Mouse (Mus musculus): Measurements from ENCODE around the gene Myof. TPM values are rescaled to one million over a fixed set of nuclear protein-coding genes. Genes with fewer than 3 reads are reported as not detected.

The Myof gene
- total and polyA plus RNA-seq, 3 experiments, result 0.55 TPM; not detected in 2

DNA sequence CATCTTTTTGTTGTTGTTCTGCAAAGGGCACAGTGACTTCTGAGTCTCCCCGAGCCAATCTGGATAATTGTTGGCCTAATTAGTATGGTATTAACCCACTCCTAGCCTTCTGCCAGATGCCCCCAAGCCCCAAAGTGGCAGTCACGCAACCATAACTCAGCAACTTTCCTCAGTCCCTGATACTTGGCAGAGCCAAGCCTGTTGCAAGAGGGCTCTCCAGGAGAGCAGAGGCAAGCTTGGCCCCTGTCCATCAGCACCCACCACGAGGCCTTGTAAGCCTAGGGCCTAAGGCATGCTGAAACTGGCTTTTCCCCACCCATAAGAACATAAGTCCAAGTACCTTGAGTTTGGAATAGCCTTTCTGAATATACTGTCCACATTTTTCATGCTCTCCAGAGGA is 119.1 kb downstream of the Myof start:
- no peak for ATAC-seq (ENCODE audit: extremely low read depth, insufficient number of reproducible peaks, low FRiP score, poor library complexity, severe bottlenecking)
- Histone ChIP-seq H3K36me3 (replicated peaks) (no peaks in the 10 kb centered on the region), H3K4me3 (ENCODE audit: low read depth, low read length) (no peak overlapping the region), H3K9me3 (replicated peaks) (no peaks in the 10 kb centered on the region), H3K27me3 (ENCODE audit: insufficient read depth, low read length) (peaks cover 4% of the 10 kb centered on the region), H3K4me1 (ENCODE audit: insufficient read depth, low read depth, low read length) (no peaks in the 10 kb centered on the region)
- TF ChIP-seq GATA2 (IDR thresholded peaks at IDR 0.05; ENCODE audit: borderline replicate concordance, low read depth, low read length), result no peak
- no peak for TF ChIP-seq GATA1 (IDR thresholded peaks at IDR 0.05; ENCODE audit: borderline replicate concordance, low read length)
- no peak for TF ChIP-seq POLR2AphosphoS5 (IDR thresholded peaks at IDR 0.05; ENCODE audit: insufficient replicate concordance, low read depth, low read length)
- no peak for TF ChIP-seq TAL1 (conservative IDR thresholded peaks at IDR 0.05; ENCODE audit: low read depth, low read length)
- TF ChIP-seq CTCF (IDR thresholded peaks at IDR 0.05; ENCODE audit: low read depth, low read length), result no peak
- DNase-seq (ENCODE audit: low spot score), result no peak

DNA sequence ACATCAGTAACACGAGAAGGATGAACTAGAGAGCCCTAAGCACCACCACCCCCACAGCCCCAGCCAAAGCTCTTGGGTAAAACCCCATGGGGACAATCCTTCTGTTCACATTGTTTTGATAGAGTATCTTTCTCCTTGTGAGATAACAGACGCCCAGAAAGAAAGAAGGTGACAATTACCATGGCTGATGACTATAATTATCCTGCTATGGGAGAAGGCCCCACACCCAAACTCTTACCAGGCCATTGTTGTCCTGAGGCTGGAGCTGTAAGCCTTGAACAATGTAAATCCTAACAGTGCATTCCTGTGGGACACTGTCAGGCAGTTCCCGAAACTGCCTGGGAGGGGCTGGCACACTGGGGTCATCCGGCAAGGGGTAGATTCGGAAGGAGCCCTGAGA is 122.3 kb downstream of the Myof start:
- H3K4me3 ChIP-seq (ENCODE audit: low read depth, low read length), result no peak overlapping the region
- TF ChIP-seq GATA1 (IDR thresholded peaks at IDR 0.05; ENCODE audit: borderline replicate concordance, low read length) (no peak), CTCF (IDR thresholded peaks at IDR 0.05; ENCODE audit: low read depth, low read length) (no peak), GATA2 (IDR thresholded peaks at IDR 0.05; ENCODE audit: borderline replicate concordance, low read depth, low read length) (no peak), TAL1 (conservative IDR thresholded peaks at IDR 0.05; ENCODE audit: low read depth, low read length) (no peak), POLR2AphosphoS5 (IDR thresholded peaks at IDR 0.05; ENCODE audit: insufficient replicate concordance, low read depth, low read length) (no peak)

DNA sequence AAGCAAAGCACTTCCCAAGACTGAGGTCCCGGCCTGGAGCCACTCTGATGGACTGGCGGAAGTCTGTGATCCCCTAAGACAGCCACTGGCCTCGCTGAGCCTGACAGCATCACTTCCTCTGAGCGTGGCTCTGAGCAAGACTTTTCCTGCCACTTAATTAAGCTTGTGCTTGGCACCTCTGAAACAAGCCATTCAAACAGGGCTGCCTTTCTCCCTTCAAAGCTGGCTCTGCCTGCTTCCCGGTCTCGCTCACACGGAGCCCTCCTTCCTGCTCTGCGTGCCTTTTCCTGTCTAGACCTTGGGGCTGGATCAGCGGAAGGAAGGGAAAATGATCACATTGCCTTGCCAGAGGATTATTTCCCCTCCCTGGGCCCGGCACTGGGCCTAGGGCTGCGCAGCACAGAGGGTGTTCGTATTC is 124.9 kb downstream of the Myof start:
- Histone ChIP-seq H3K36me3 (replicated peaks) (no peaks in the 10 kb centered on the region), H3K4me1 (ENCODE audit: insufficient read depth, low read depth, low read length) (no peaks in the 10 kb centered on the region), H3K4me3 (ENCODE audit: low read depth, low read length) (no peak overlapping the region), H3K9me3 (replicated peaks) (no peaks in the 10 kb centered on the region), H3K27me3 (ENCODE audit: insufficient read depth, low read length) (peaks cover 3% of the 10 kb centered on the region)
- ATAC-seq (ENCODE audit: extremely low read depth, insufficient number of reproducible peaks, low FRiP score, poor library complexity, severe bottlenecking) (no peak), DNase-seq (ENCODE audit: low spot score) (no peak)
- TF ChIP-seq TAL1 (conservative IDR thresholded peaks at IDR 0.05; ENCODE audit: low read depth, low read length) (no peak), CTCF (IDR thresholded peaks at IDR 0.05; ENCODE audit: low read depth, low read length) (no peak), GATA2 (IDR thresholded peaks at IDR 0.05; ENCODE audit: borderline replicate concordance, low read depth, low read length) (no peak), GATA1 (IDR thresholded peaks at IDR 0.05; ENCODE audit: borderline replicate concordance, low read length) (no peak), POLR2AphosphoS5 (IDR thresholded peaks at IDR 0.05; ENCODE audit: insufficient replicate concordance, low read depth, low read length) (no peak)

More for the DNA sequence above, 122.3 kb downstream of the Myof start:
- Histone ChIP-seq H3K27me3 (ENCODE audit: insufficient read depth, low read length) (peaks cover 3% of the 10 kb centered on the region), H3K36me3 (replicated peaks) (no peaks in the 10 kb centered on the region), H3K4me1 (ENCODE audit: insufficient read depth, low read depth, low read length) (no peaks in the 10 kb centered on the region), H3K9me3 (replicated peaks) (no peaks in the 10 kb centered on the region)
- ATAC-seq (ENCODE audit: extremely low read depth, insufficient number of reproducible peaks, low FRiP score, poor library complexity, severe bottlenecking) (no peak), DNase-seq (ENCODE audit: low spot score) (no peak)

DNA sequence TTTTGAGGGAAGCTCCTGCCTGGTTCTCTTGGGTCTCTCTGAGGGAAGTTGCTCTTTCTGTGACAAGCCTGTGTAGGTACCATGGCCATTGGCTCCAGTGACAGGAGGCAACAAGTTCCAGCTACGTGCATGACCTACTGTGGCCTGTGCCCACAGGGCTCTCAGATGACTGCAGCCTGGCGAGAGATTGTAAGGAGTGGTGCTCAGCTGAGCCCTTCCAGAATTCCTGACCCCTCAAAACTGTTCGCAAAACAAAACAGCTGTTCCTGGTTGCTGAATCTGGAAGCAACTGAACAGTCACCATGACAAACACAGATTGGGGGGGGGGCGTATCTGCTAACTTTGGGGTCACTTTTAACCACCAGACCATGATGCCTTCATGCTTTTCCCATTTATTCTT is 129.1 kb downstream of the Myof start:
- no peaks in the 10 kb centered on the region for H3K36me3 ChIP-seq (replicated peaks)
- TF ChIP-seq POLR2AphosphoS5 (IDR thresholded peaks at IDR 0.05; ENCODE audit: insufficient replicate concordance, low read depth, low read length) (no peak), GATA2 (IDR thresholded peaks at IDR 0.05; ENCODE audit: borderline replicate concordance, low read depth, low read length) (no peak), TAL1 (conservative IDR thresholded peaks at IDR 0.05; ENCODE audit: low read depth, low read length) (no peak), GATA1 (IDR thresholded peaks at IDR 0.05; ENCODE audit: borderline replicate concordance, low read length) (no peak), CTCF (IDR thresholded peaks at IDR 0.05; ENCODE audit: low read depth, low read length) (no peak)
- H3K4me1 ChIP-seq (ENCODE audit: insufficient read depth, low read depth, low read length), result no peaks in the 10 kb centered on the region
- H3K27me3 ChIP-seq (ENCODE audit: insufficient read depth, low read length), result peaks cover 3% of the 10 kb centered on the region; the same call in 1 of the 2 replicates
- ATAC-seq (ENCODE audit: extremely low read depth, insufficient number of reproducible peaks, low FRiP score, poor library complexity, severe bottlenecking), result no peak
- no peak for DNase-seq (ENCODE audit: low spot score)
- no peaks in the 10 kb centered on the region for H3K9me3 ChIP-seq (replicated peaks)
- H3K4me3 ChIP-seq (ENCODE audit: low read depth, low read length), result no peak overlapping the region

DNA sequence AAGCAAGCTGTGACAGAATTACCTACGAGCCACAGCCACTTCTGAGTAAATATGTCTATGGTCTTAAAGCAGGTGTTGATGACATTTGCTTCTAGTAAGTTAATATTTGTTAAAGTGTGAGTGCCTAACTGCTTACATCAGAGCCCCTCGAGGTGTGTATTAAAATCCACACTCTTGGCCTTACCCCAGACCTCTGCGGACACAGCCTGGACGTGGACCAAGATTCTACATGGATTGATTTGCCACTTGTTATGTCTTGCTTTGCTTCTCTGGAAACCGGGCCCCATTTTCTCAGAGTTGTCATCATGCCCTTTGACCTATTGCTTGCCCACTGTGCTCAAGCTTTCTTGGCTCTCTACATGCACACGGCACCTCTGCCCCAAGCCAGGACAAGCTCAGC is 130.9 kb downstream of the Myof start:
- TF ChIP-seq CTCF (IDR thresholded peaks at IDR 0.05; ENCODE audit: low read depth, low read length), result no peak
- TF ChIP-seq POLR2AphosphoS5 (IDR thresholded peaks at IDR 0.05; ENCODE audit: insufficient replicate concordance, low read depth, low read length), result no peak
- TF ChIP-seq GATA2 (IDR thresholded peaks at IDR 0.05; ENCODE audit: borderline replicate concordance, low read depth, low read length), result no peak
- TF ChIP-seq GATA1 (IDR thresholded peaks at IDR 0.05; ENCODE audit: borderline replicate concordance, low read length), result no peak
- TF ChIP-seq TAL1 (conservative IDR thresholded peaks at IDR 0.05; ENCODE audit: low read depth, low read length), result no peak
- DNase-seq (ENCODE audit: low spot score) (no peak), ATAC-seq (ENCODE audit: extremely low read depth, insufficient number of reproducible peaks, low FRiP score, poor library complexity, severe bottlenecking) (no peak)
- H3K9me3 ChIP-seq (replicated peaks), result no peaks in the 10 kb centered on the region
- no peaks in the 10 kb centered on the region for H3K36me3 ChIP-seq (replicated peaks)
- no peak overlapping the region for H3K4me3 ChIP-seq (ENCODE audit: low read depth, low read length)
- H3K4me1 ChIP-seq (ENCODE audit: insufficient read depth, low read depth, low read length), result no peaks in the 10 kb centered on the region
- no peaks in the 10 kb centered on the region; the same call in 1 of the 2 replicates for H3K27me3 ChIP-seq (ENCODE audit: insufficient read depth, low read length)

DNA sequence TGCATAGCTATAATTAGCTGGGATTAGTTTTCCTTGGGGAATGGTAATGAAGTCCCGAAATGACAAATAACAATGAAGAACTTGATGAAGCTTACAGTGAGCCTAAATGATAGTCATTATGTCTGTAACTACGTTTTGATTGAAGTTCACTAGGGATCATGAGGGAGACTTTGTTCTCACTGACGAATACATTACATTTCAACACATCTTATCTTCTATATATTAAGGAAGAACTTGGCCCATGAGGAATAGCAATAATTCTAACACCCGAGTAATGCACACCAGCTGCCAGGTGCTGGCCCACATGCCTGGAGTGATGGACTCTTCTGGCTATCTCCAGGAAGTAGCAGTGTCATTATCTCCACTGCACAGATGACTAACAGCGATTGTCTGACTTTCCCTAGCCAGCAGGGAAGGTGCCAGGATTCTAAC is 133.5 kb downstream of the Myof start:
- H3K36me3 ChIP-seq (replicated peaks), result no peaks in the 10 kb centered on the region
- TF ChIP-seq CTCF (IDR thresholded peaks at IDR 0.05; ENCODE audit: low read depth, low read length) (no peak), GATA2 (IDR thresholded peaks at IDR 0.05; ENCODE audit: borderline replicate concordance, low read depth, low read length) (no peak), GATA1 (IDR thresholded peaks at IDR 0.05; ENCODE audit: borderline replicate concordance, low read length) (no peak), TAL1 (conservative IDR thresholded peaks at IDR 0.05; ENCODE audit: low read depth, low read length) (no peak), POLR2AphosphoS5 (IDR thresholded peaks at IDR 0.05; ENCODE audit: insufficient replicate concordance, low read depth, low read length) (no peak)
- no peaks in the 10 kb centered on the region; the same call in none of the 2 replicates for H3K27me3 ChIP-seq (ENCODE audit: insufficient read depth, low read length)
- ATAC-seq (ENCODE audit: extremely low read depth, insufficient number of reproducible peaks, low FRiP score, poor library complexity, severe bottlenecking) (no peak), DNase-seq (ENCODE audit: low spot score) (no peak)
- H3K4me3 ChIP-seq (ENCODE audit: low read depth, low read length), result no peak overlapping the region
- H3K9me3 ChIP-seq (replicated peaks), result no peaks in the 10 kb centered on the region
- no peaks in the 10 kb centered on the region for H3K4me1 ChIP-seq (ENCODE audit: insufficient read depth, low read depth, low read length)
